Mouse (Mus musculus) cortical plate, adult 2 months (tissue): ENCODE data around the gene Smarcc2.

Source experiments
- CTCF ChIP-seq: fragments of 200-500 bp; IDR thresholded peaks from 2 replicates; pipeline ENCODE4 v1.5.1; 2011; ENCODE audit warnings: mild to moderate bottlenecking, control low read depth, low read length; ENCODE audit not compliant: insufficient read depth; ENCODE audit errors: extremely low read depth
- POLR2A ChIP-seq: fragments of 200-500 bp; IDR thresholded peaks from 2 replicates; pipeline ENCODE4 v1.6.1; 2011; ENCODE audit warnings: mild to moderate bottlenecking, low read length, control low read depth; ENCODE audit not compliant: insufficient read depth; ENCODE audit errors: extremely low read depth

DNA sequence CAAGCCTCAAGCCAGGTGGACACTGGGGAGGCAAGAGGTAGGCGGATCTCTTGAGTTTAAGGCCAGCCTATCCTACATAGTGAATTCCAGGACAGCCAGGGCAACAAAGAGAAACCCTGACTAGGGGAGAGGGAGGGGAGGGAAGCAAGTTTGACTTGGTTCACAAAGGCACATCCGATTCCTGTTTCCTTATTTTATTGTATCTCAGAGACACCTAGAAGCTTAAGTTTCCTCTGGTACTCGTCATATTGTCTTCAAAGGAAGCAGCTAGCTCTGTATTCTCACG is 48.5 kb upstream of the Smarcc2 start:
- TF ChIP-seq POLR2A: no peak
- TF ChIP-seq CTCF: no peak
